Mouse (Mus musculus): Measurements from ENCODE around the gene Rbpms2. TPM values are rescaled to one million over a fixed set of nuclear protein-coding genes. Genes with fewer than 3 reads are reported as not detected.
"Not testable (repeated sequence)": the region's sequence is repeated elsewhere in the genome, so short reads cannot be mapped to it uniquely, and the experiment has no call there.

Rbpms2 gene
- total RNA-seq, 2 experiments from 2014 or later: 9.6 TPM; not detected in 1

GRCm38 (mm10) chr9:65649997-65650396 lies 20.5 kb downstream of the Rbpms2 start:
- no peak for ATAC-seq (replicated peaks; ENCODE audit: low FRiP score, poor library complexity, severe bottlenecking)

- not testable (repeated sequence) for ATAC-seq (replicated peaks; ENCODE audit: low FRiP score, poor library complexity, severe bottlenecking)
Measured at GRCm38 (mm10) chr9:65651957-65652356, 22.5 kb downstream of the Rbpms2 start.

- ATAC-seq (replicated peaks; ENCODE audit: low FRiP score, poor library complexity, severe bottlenecking): no peak
Measured at GRCm38 (mm10) chr9:65653741-65654140, 24.3 kb downstream of the Rbpms2 start.

- no peak for ATAC-seq (replicated peaks; ENCODE audit: low FRiP score, poor library complexity, severe bottlenecking)
Measured at GRCm38 (mm10) chr9:65654700-65655237, 25.3 kb downstream of the Rbpms2 start.

- ATAC-seq (replicated peaks; ENCODE audit: low FRiP score, poor library complexity, severe bottlenecking): no peak
Measured at GRCm38 (mm10) chr9:65655540-65655939, 26.1 kb downstream of the Rbpms2 start.

GRCm38 (mm10) chr9:65657218-65657617 lies 27.8 kb downstream of the Rbpms2 start:
- ATAC-seq (replicated peaks; ENCODE audit: low FRiP score, poor library complexity, severe bottlenecking): no peak

- no peak for ATAC-seq (replicated peaks; ENCODE audit: low FRiP score, poor library complexity, severe bottlenecking)
Measured at GRCm38 (mm10) chr9:65661029-65661428, 31.6 kb downstream of the Rbpms2 start.

GRCm38 (mm10) chr9:65661493-65661892 lies 32.0 kb downstream of the Rbpms2 start:
- ATAC-seq (replicated peaks; ENCODE audit: low FRiP score, poor library complexity, severe bottlenecking): no peak

- ATAC-seq (replicated peaks; ENCODE audit: low FRiP score, poor library complexity, severe bottlenecking): no peak
Measured at GRCm38 (mm10) chr9:65664163-65664562, 34.7 kb downstream of the Rbpms2 start.

GRCm38 (mm10) chr9:65666042-65666441 lies 36.6 kb downstream of the Rbpms2 start:
- peak; percentile 69 for ATAC-seq (replicated peaks; ENCODE audit: low FRiP score, poor library complexity, severe bottlenecking)

GRCm38 (mm10) chr9:65667701-65668100 lies 38.3 kb downstream of the Rbpms2 start, which contains the start of gene Oaz2:
Gene Oaz2 (plus strand): TSS chr9:65668001.
- no peak for ATAC-seq (replicated peaks; ENCODE audit: low FRiP score, poor library complexity, severe bottlenecking)

GRCm38 (mm10) chr9:65671431-65671931 lies 42.0 kb downstream of the Rbpms2 start:
- ATAC-seq (replicated peaks; ENCODE audit: low FRiP score, poor library complexity, severe bottlenecking): no peak

GRCm38 (mm10) chr9:65672996-65673395 lies 43.5 kb downstream of the Rbpms2 start:
- ATAC-seq (replicated peaks; ENCODE audit: low FRiP score, poor library complexity, severe bottlenecking): no peak

- ATAC-seq (replicated peaks; ENCODE audit: low FRiP score, poor library complexity, severe bottlenecking): no peak
Measured at GRCm38 (mm10) chr9:65675461-65676357, 46.3 kb downstream of the Rbpms2 start.

- peak; percentile 99 for ATAC-seq (replicated peaks; ENCODE audit: low FRiP score, poor library complexity, severe bottlenecking)
Measured at GRCm38 (mm10) chr9:65676358-65677118, 47.1 kb downstream of the Rbpms2 start.

GRCm38 (mm10) chr9:65677119-65677462 lies 47.6 kb downstream of the Rbpms2 start:
- no peak for ATAC-seq (replicated peaks; ENCODE audit: low FRiP score, poor library complexity, severe bottlenecking)

- ATAC-seq (replicated peaks; ENCODE audit: low FRiP score, poor library complexity, severe bottlenecking): no peak
Measured at GRCm38 (mm10) chr9:65679181-65679761, 49.8 kb downstream of the Rbpms2 start.

- no peak for ATAC-seq (replicated peaks; ENCODE audit: low FRiP score, poor library complexity, severe bottlenecking)
Measured at GRCm38 (mm10) chr9:65680938-65681633, 51.6 kb downstream of the Rbpms2 start.

GRCm38 (mm10) chr9:65681634-65681940 lies 52.1 kb downstream of the Rbpms2 start:
- no peak for ATAC-seq (replicated peaks; ENCODE audit: low FRiP score, poor library complexity, severe bottlenecking)

GRCm38 (mm10) chr9:65682183-65682582 lies 52.7 kb downstream of the Rbpms2 start:
- ATAC-seq (replicated peaks; ENCODE audit: low FRiP score, poor library complexity, severe bottlenecking): no peak

All from erythroid progenitor cell, adult 5-6 weeks (primary cell).